Mouse (Mus musculus): Measurements from ENCODE around the gene Rps6ka5. TPM values are rescaled to one million over a fixed set of nuclear protein-coding genes. Genes with fewer than 3 reads are reported as not detected.

The Rps6ka5 gene
- polyA plus RNA-seq, 1 experiment from 2014 or later: 14.4 TPM

- no peak for ATAC-seq
- no peak overlapping the region for H3K27ac ChIP-seq (ENCODE audit: low read length)
Observed at GRCm38 (mm10) chr12:100728646-100729485, 2.1 kb upstream of the Rps6ka5 start.

DNA sequence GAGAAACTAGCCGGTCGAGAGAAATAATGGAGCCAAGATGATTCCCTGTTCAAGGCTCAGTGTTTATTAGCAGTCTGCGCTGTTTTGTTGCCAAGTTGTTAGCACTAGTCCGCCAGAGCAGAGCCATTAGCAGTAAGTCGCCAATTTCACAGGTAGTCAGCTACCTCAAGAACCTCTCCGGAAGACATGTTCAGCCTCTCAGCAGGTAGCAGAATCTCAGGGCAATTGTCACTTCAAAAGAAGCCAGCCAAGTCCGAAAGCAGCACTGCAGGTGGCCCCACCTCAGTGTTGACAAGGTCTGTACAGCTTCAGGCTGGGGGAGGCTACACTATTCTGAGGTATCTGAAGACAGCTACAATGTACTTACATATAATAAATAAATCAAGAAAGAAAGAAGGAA is 1.1 kb upstream of the Rps6ka5 start:
- Histone ChIP-seq H3K27ac (ENCODE audit: low read length) (no peak overlapping the region), H3K4me2 (ENCODE audit: low read length) (no peak overlapping the region), H3K9me3 (ENCODE audit: control insufficient read depth, low read length) (no peaks in the 10 kb centered on the region), H3K9ac (replicated peaks; ENCODE audit: low read depth, low read length) (no peak overlapping the region), H3K36me3 (ENCODE audit: control insufficient read depth, insufficient read depth) (no peaks in the 10 kb centered on the region), H3K27me3 (replicated peaks; ENCODE audit: control insufficient read depth, insufficient read depth, low read length) (no peaks in the 10 kb centered on the region), H3K4me3 (replicated peaks; ENCODE audit: low read length) (no peak overlapping the region), H3K4me1 (replicated peaks; ENCODE audit: control insufficient read depth, insufficient read depth, low read length) (peaks cover 16% of the 10 kb centered on the region)
- ATAC-seq: no peak
- WGBS: 46% methylated on average over 7 of the region's 7 CpGs

More at GRCm38 (mm10) chr12:100728646-100729485, 2.1 kb upstream of the Rps6ka5 start:
- Histone ChIP-seq H3K36me3 (ENCODE audit: control insufficient read depth, insufficient read depth) (no peaks in the 10 kb centered on the region), H3K9me3 (ENCODE audit: control insufficient read depth, low read length) (no peaks in the 10 kb centered on the region), H3K4me2 (ENCODE audit: low read length) (no peak overlapping the region), H3K27me3 (replicated peaks; ENCODE audit: control insufficient read depth, insufficient read depth, low read length) (no peaks in the 10 kb centered on the region), H3K9ac (replicated peaks; ENCODE audit: low read depth, low read length) (no peak overlapping the region), H3K4me3 (replicated peaks; ENCODE audit: low read length) (no peak overlapping the region), H3K4me1 (replicated peaks; ENCODE audit: control insufficient read depth, insufficient read depth, low read length) (peaks cover 9% of the 10 kb centered on the region)
- 75% methylated on average over 14 of the region's 14 CpGs for whole genome bisulfite sequencing

DNA sequence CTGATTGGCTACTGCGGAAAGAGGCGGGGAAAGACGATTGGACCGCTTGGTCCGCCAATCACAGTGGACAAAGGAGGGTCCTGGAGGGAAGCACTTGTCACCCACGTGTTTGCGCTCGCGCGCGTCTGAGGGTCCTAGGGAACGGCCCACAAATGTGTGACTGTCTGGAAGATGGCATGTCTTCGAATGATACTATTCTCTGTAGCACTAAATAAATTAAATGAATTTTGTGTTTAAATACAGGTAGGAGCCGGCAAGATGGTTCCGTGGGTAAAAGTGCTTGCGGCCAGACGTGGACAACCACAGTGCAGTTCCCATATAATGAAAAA is 1.4 kb downstream of the Rps6ka5 start:
- H3K4me1 ChIP-seq (replicated peaks; ENCODE audit: control insufficient read depth, insufficient read depth, low read length): peaks cover 21% of the 10 kb centered on the region
- ATAC-seq: no peak
- H3K4me3 ChIP-seq (replicated peaks; ENCODE audit: low read length): peak overlapping the region; percentile 83
- peak overlapping the region; percentile 82 for H3K4me2 ChIP-seq (ENCODE audit: low read length)
- peak overlapping the region; percentile 33 for H3K27ac ChIP-seq (ENCODE audit: low read length)
- no peaks in the 10 kb centered on the region for H3K36me3 ChIP-seq (ENCODE audit: control insufficient read depth, insufficient read depth)
- H3K9me3 ChIP-seq (ENCODE audit: control insufficient read depth, low read length): no peaks in the 10 kb centered on the region
- WGBS: 4% methylated on average over 17 of the region's 17 CpGs
- peak overlapping the region; percentile 40 for H3K9ac ChIP-seq (replicated peaks; ENCODE audit: low read depth, low read length)
- no peaks in the 10 kb centered on the region for H3K27me3 ChIP-seq (replicated peaks; ENCODE audit: control insufficient read depth, insufficient read depth, low read length)

GRCm38 (mm10) chr12:100724606-100725457 is 2.0 kb downstream of the Rps6ka5 start:
- H3K9me3 ChIP-seq (ENCODE audit: control insufficient read depth, low read length): no peaks in the 10 kb centered on the region

DNA sequence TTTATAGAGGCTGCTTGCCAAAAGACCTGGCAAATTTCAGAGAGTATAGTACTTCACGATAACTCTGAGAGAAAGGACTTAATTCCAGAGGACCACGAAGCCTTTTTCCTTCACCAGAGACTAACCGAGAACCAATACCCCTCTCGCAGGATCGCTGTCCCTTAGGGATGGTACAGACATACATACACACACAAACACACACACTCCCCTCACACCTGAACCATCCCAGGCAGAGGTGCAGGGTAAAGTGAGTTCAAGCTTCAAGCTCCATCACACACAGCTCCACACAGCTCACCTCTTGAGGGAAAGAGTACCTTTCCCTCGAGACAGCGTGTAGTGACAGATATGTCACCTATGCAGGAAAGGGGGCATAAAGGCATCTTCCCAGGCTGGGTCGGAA is 2.6 kb downstream of the Rps6ka5 start:
- Histone ChIP-seq H3K36me3 (ENCODE audit: control insufficient read depth, insufficient read depth) (no peaks in the 10 kb centered on the region), H3K27ac (ENCODE audit: low read length) (peak overlapping the region; percentile 96), H3K4me3 (replicated peaks; ENCODE audit: low read length) (peak overlapping the region; percentile 83), H3K9ac (replicated peaks; ENCODE audit: low read depth, low read length) (peak overlapping the region; percentile 82), H3K4me1 (replicated peaks; ENCODE audit: control insufficient read depth, insufficient read depth, low read length) (peaks cover 21% of the 10 kb centered on the region), H3K27me3 (replicated peaks; ENCODE audit: control insufficient read depth, insufficient read depth, low read length) (no peaks in the 10 kb centered on the region), H3K9me3 (ENCODE audit: control insufficient read depth, low read length) (no peaks in the 10 kb centered on the region), H3K4me2 (ENCODE audit: low read length) (peak overlapping the region; percentile 90)
- no peak for ATAC-seq
- under 1% methylated on average over 8 of the region's 8 CpGs for WGBS

More at GRCm38 (mm10) chr12:100724606-100725457, 2.0 kb downstream of the Rps6ka5 start:
- H3K27ac ChIP-seq (ENCODE audit: low read length): peak overlapping the region; percentile 96
- H3K4me1 ChIP-seq (replicated peaks; ENCODE audit: control insufficient read depth, insufficient read depth, low read length): peaks cover 21% of the 10 kb centered on the region
- H3K27me3 ChIP-seq (replicated peaks; ENCODE audit: control insufficient read depth, insufficient read depth, low read length): no peaks in the 10 kb centered on the region
- H3K4me3 ChIP-seq (replicated peaks; ENCODE audit: low read length): peak overlapping the region; percentile 83
- peak overlapping the region; percentile 82 for H3K9ac ChIP-seq (replicated peaks; ENCODE audit: low read depth, low read length)
- H3K36me3 ChIP-seq (ENCODE audit: control insufficient read depth, insufficient read depth): no peaks in the 10 kb centered on the region
- H3K4me2 ChIP-seq (ENCODE audit: low read length): peak overlapping the region; percentile 90
- WGBS: under 1% methylated on average over 73 of the region's 85 CpGs
- peak; percentile 99 for ATAC-seq

DNA sequence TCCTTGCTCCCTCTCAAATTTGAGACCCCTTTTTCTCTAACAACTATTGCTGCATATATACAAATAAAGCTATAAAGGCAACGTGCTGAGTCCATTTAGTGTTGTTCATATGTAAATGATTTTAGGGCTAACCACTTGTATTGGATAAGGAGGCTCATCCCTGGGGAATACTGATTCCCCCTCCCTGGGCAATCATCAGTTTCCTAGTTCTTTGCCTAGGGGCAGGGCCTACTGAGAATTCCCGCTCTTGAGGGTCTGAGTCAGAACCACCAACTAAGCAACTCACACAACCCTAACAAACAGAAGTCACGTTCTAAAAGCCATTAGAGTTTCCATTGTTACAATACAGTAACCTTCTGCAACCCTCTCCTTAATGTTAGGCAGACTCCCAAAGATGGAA is 6.0 kb downstream of the Rps6ka5 start:
- Histone ChIP-seq H3K9ac (replicated peaks; ENCODE audit: low read depth, low read length) (no peak overlapping the region), H3K4me3 (replicated peaks; ENCODE audit: low read length) (no peak overlapping the region), H3K9me3 (ENCODE audit: control insufficient read depth, low read length) (no peaks in the 10 kb centered on the region), H3K27ac (ENCODE audit: low read length) (no peak overlapping the region), H3K4me1 (replicated peaks; ENCODE audit: control insufficient read depth, insufficient read depth, low read length) (peaks cover 25% of the 10 kb centered on the region), H3K4me2 (ENCODE audit: low read length) (no peak overlapping the region), H3K36me3 (ENCODE audit: control insufficient read depth, insufficient read depth) (no peaks in the 10 kb centered on the region), H3K27me3 (replicated peaks; ENCODE audit: control insufficient read depth, insufficient read depth, low read length) (no peaks in the 10 kb centered on the region)
- WGBS: 42% methylated on average over 3 of the region's 3 CpGs
- ATAC-seq: no peak

DNA sequence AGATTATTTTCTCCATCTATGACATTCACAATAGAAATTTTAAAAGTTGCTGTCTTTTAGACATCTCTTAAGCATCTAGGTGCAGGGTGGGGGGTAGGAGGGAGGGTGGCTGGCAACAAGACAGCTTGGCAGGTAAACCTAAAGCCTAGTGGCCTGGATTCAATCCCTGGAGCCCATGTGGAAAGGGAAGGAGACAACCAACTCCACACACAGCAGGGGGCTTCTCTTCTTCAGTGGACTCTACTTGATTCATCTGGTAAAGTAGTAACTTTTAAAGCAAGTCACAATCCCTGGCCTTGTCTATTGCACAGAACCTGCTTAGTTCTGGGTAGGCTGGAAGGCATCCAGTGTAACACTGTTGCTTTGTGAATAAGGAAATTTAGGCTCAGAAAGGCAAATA is 9.3 kb downstream of the Rps6ka5 start:
- Histone ChIP-seq H3K27ac (ENCODE audit: low read length) (no peak overlapping the region), H3K4me1 (replicated peaks; ENCODE audit: control insufficient read depth, insufficient read depth, low read length) (peaks cover 7% of the 10 kb centered on the region; the same call in 1 of the 2 replicates), H3K36me3 (ENCODE audit: control insufficient read depth, insufficient read depth) (no peaks in the 10 kb centered on the region), H3K9me3 (ENCODE audit: control insufficient read depth, low read length) (no peaks in the 10 kb centered on the region), H3K4me3 (replicated peaks; ENCODE audit: low read length) (no peak overlapping the region), H3K27me3 (replicated peaks; ENCODE audit: control insufficient read depth, insufficient read depth, low read length) (no peaks in the 10 kb centered on the region), H3K9ac (replicated peaks; ENCODE audit: low read depth, low read length) (no peak overlapping the region), H3K4me2 (ENCODE audit: low read length) (no peak overlapping the region)
- ATAC-seq: no peak

- Histone ChIP-seq H3K4me2 (ENCODE audit: low read length) (no peak overlapping the region), H3K27me3 (replicated peaks; ENCODE audit: control insufficient read depth, insufficient read depth, low read length) (no peaks in the 10 kb centered on the region), H3K36me3 (ENCODE audit: control insufficient read depth, insufficient read depth) (no peaks in the 10 kb centered on the region), H3K9me3 (ENCODE audit: control insufficient read depth, low read length) (no peaks in the 10 kb centered on the region), H3K4me3 (replicated peaks; ENCODE audit: low read length) (no peak overlapping the region), H3K27ac (ENCODE audit: low read length) (no peak overlapping the region), H3K9ac (replicated peaks; ENCODE audit: low read depth, low read length) (no peak overlapping the region), H3K4me1 (replicated peaks; ENCODE audit: control insufficient read depth, insufficient read depth, low read length) (peaks cover 6% of the 10 kb centered on the region; the same call in 1 of the 2 replicates)
- WGBS: 56% methylated on average over 4 of the region's 4 CpGs
- ATAC-seq: no peak
Observed at GRCm38 (mm10) chr12:100716969-100717368, 9.8 kb downstream of the Rps6ka5 start.

GRCm38 (mm10) chr12:100711819-100712218 is 15.0 kb downstream of the Rps6ka5 start:
- Histone ChIP-seq H3K36me3 (ENCODE audit: control insufficient read depth, insufficient read depth) (no peaks in the 10 kb centered on the region), H3K27ac (ENCODE audit: low read length) (no peak overlapping the region), H3K9me3 (ENCODE audit: control insufficient read depth, low read length) (no peaks in the 10 kb centered on the region), H3K4me2 (ENCODE audit: low read length) (no peak overlapping the region), H3K27me3 (replicated peaks; ENCODE audit: control insufficient read depth, insufficient read depth, low read length) (no peaks in the 10 kb centered on the region), H3K4me3 (replicated peaks; ENCODE audit: low read length) (no peak overlapping the region), H3K4me1 (replicated peaks; ENCODE audit: control insufficient read depth, insufficient read depth, low read length) (peaks cover 8% of the 10 kb centered on the region; the same call in 1 of the 2 replicates), H3K9ac (replicated peaks; ENCODE audit: low read depth, low read length) (no peak overlapping the region)
- 74% methylated on average over 5 of the region's 5 CpGs for WGBS
- no peak for ATAC-seq

All from forebrain, embryonic 16.5 days (tissue).